Mouse (Mus musculus) CH12.LX (cell line): Measurements from ENCODE around the gene Sema3a. TPM values are rescaled to one million over a fixed set of nuclear protein-coding genes. Genes with fewer than 3 reads are reported as not detected.

Source experiments
- DNase-seq: peaks from one replicate; pipeline ENCODE4 v3.0.0-alpha.2; 2013; ENCODE audit errors: extremely low read depth
- H3K27ac ChIP-seq: 2 replicates; pipeline ENCODE4 v1.5.1; 2012; ENCODE audit warnings: low read depth, mild to moderate bottlenecking, control low read depth, moderate library complexity; ENCODE audit not compliant: insufficient read depth
- H3K27me3 ChIP-seq: replicated peaks from 2 replicates; pipeline ENCODE3; 2012; ENCODE audit warnings: inconsistent platforms
- H3K36me3 ChIP-seq, 2 experiments: replicated peaks in 1 of 2; 2 replicates each; pipeline versions ENCODE3 to v1.6.1; 2012; ENCODE audit warnings: inconsistent platforms in 1 of 2, low read length in 1 of 2, mild to moderate bottlenecking in 1 of 2, mixed read lengths in 1 of 2, moderate library complexity in 1 of 2; ENCODE audit not compliant: control insufficient read depth in 1 of 2, insufficient read depth in 1 of 2
- H3K4me1 ChIP-seq, 2 experiments: 2 replicates each; pipeline ENCODE4 v1.6.1; 2012; ENCODE audit warnings: inconsistent platforms in 1 of 2, moderate library complexity in 1 of 2; ENCODE audit not compliant: insufficient read depth in 2 of 2, control insufficient read depth in 1 of 2
- H3K4me2 ChIP-seq: 2 replicates; pipeline ENCODE4 v1.6.1; 2012; ENCODE audit warnings: low read depth, mild to moderate bottlenecking, control low read depth; ENCODE audit not compliant: poor library complexity, insufficient read depth, severe bottlenecking
- H3K4me3 ChIP-seq, 3 experiments: fragments of 150-350 bp in 1 of 3; sonication (generic) in 1 of 3; replicated peaks in 1 of 3; 2 replicates each; pipeline versions ENCODE3 to v1.5.1; 2011 to 2012; ENCODE audit warnings: low read depth in 2 of 3, low read length in 2 of 3, mild to moderate bottlenecking in 2 of 3, moderate library complexity in 2 of 3, control low read depth in 1 of 3, improper control_type of control experiment in 1 of 3, inconsistent platforms in 1 of 3, mixed read lengths in 1 of 3; ENCODE audit not compliant: poor library complexity in 1 of 3
- H3K79me2 ChIP-seq: replicated peaks from 2 replicates; pipeline ENCODE4 v1.6.1; 2012; ENCODE audit warnings: mild to moderate bottlenecking, moderate library complexity; ENCODE audit not compliant: control insufficient read depth, poor library complexity, insufficient read depth, severe bottlenecking; ENCODE audit errors: extremely low read depth
- H3K9ac ChIP-seq: 2 replicates; pipeline ENCODE4 v1.6.1; 2012; ENCODE audit warnings: low read depth, mild to moderate bottlenecking, control low read depth, moderate library complexity; ENCODE audit not compliant: insufficient read depth
- H3K9me3 ChIP-seq: replicated peaks from 2 replicates; pipeline ENCODE3; 2012; ENCODE audit warnings: low read length, inconsistent platforms, mixed read lengths
- CHD1 ChIP-seq: IDR thresholded peaks from 2 replicates; pipeline ENCODE4 v1.6.1; 2012; ENCODE audit warnings: low read depth, low read length, improper control_type of control experiment, inconsistent platforms
- ETS1 ChIP-seq: conservative IDR thresholded peaks from 2 replicates; pipeline ENCODE4 v1.6.1; 2012; ENCODE audit warnings: low read depth, mild to moderate bottlenecking, inconsistent platforms, low read length, improper control_type of control experiment, moderate library complexity
- GABPA ChIP-seq: IDR thresholded peaks from 2 replicates; pipeline ENCODE4 v1.6.1; 2012; ENCODE audit warnings: low read depth, low read length, improper control_type of control experiment, inconsistent platforms; ENCODE audit not compliant: insufficient replicate concordance
- HCFC1 ChIP-seq: IDR thresholded peaks from 2 replicates; pipeline ENCODE4 v1.6.1; 2012; ENCODE audit warnings: low read depth, mild to moderate bottlenecking, inconsistent platforms, low read length, improper control_type of control experiment
- JUN ChIP-seq: IDR thresholded peaks from 2 replicates; pipeline ENCODE4 v1.6.1; 2011; ENCODE audit warnings: low read depth, mild to moderate bottlenecking, low read length, improper control_type of control experiment, moderate library complexity; ENCODE audit not compliant: insufficient read depth
- MAFK ChIP-seq: IDR thresholded peaks from 2 replicates; pipeline ENCODE4 v1.6.1; 2011; ENCODE audit warnings: low read length, improper control_type of control experiment; ENCODE audit not compliant: insufficient replicate concordance
- MAZ ChIP-seq: IDR thresholded peaks from 2 replicates; pipeline ENCODE4 v1.6.1; 2012; ENCODE audit warnings: low read depth, mild to moderate bottlenecking, inconsistent platforms, low read length, improper control_type of control experiment, moderate library complexity
- MEF2A ChIP-seq: IDR thresholded peaks from 2 replicates; pipeline ENCODE4 v1.6.1; 2014; ENCODE audit warnings: low read depth, mild to moderate bottlenecking, inconsistent platforms, low read length, improper control_type of control experiment, borderline replicate concordance
- MXI1 ChIP-seq: IDR thresholded peaks from 2 replicates; pipeline ENCODE4 v1.6.1; 2011; ENCODE audit warnings: mild to moderate bottlenecking, low read depth, low read length, improper control_type of control experiment
- MYC ChIP-seq: IDR thresholded peaks from 2 replicates; pipeline ENCODE4 v1.6.1; 2011; ENCODE audit warnings: low read depth, mild to moderate bottlenecking, improper control_type of control experiment, low read length
- PAX5 ChIP-seq: IDR thresholded peaks from 2 replicates; pipeline ENCODE4 v1.6.1; 2012; ENCODE audit warnings: low read length, inconsistent platforms, mixed read lengths
- POLR2A ChIP-seq: IDR thresholded peaks from 2 replicates; pipeline ENCODE4 v1.6.1; 2011; ENCODE audit warnings: low read depth, mild to moderate bottlenecking, improper control_type of control experiment, low read length
- SIN3A ChIP-seq: IDR thresholded peaks from 2 replicates; pipeline ENCODE4 v1.6.1; 2012; ENCODE audit warnings: low read length, improper control_type of control experiment, inconsistent platforms
- SMC3 ChIP-seq: IDR thresholded peaks from 2 replicates; pipeline ENCODE4 v1.6.1; 2011; ENCODE audit warnings: low read depth, low read length, improper control_type of control experiment
- USF2 ChIP-seq: conservative IDR thresholded peaks from 2 replicates; pipeline ENCODE4 v1.6.1; 2011; ENCODE audit warnings: low read depth, low read length, improper control_type of control experiment
- ZC3H11A ChIP-seq: IDR thresholded peaks from 2 replicates; pipeline ENCODE4 v1.6.1; 2012; ENCODE audit warnings: low read depth, mild to moderate bottlenecking, inconsistent platforms, low read length, improper control_type of control experiment
- ZMIZ1 ChIP-seq: IDR thresholded peaks from 2 replicates; pipeline ENCODE4 v1.6.1; 2012; ENCODE audit warnings: low read depth, mild to moderate bottlenecking, inconsistent platforms, low read length, improper control_type of control experiment
- dilution Hi-C: fragments of 300-500 bp; cut with MboI; formaldehyde crosslinking; loops from 2 replicates; pipeline ENCODE4 v1.14.3; 2020; ENCODE audit warnings: low sequenced_read_pairs; ENCODE audit not compliant: extremely low pct_unique_long_range_greater_than_20kb, extremely low pct_ligation_motif_present
- in situ Hi-C: fragments of 300-500 bp; cut with MboI; formaldehyde crosslinking; loops from 3 replicates; pipeline ENCODE4 v1.14.3; 2019; ENCODE audit warnings: low sequenced_read_pairs, low pct_ligation_motif_present, low pct_unique_long_range_greater_than_20kb, mixed read lengths
- polyA plus RNA-seq: library from polyadenylated mRNA; unstranded; fragments of >175 nt; gene quantifications from 2 replicates; pipeline ENCODE4 v1.2.1, GENCODE M21; 2012; ENCODE audit warnings: low read depth; ENCODE audit not compliant: insufficient read length
- total RNA-seq, 2 experiments: library from RNA; depleted of rRNA; stranded (reverse); fragments of 300-350 nt in 1 of 2; fragments of >200 nt in 1 of 2; gene quantifications; 2 replicates each; pipeline ENCODE4 v1.2.3; 2012 to 2014

Sema3a gene
- total and polyA plus RNA-seq, 3 experiments, result not detected

GRCm38 (mm10) chr5:13547472-13548209 is 422.4 kb downstream of the Sema3a start:
- no peak overlapping the region for H3K4me3 ChIP-seq
- no peaks in the 10 kb centered on the region for H3K79me2 ChIP-seq
- TF ChIP-seq USF2 (no peak), MAFK (no peak), POLR2A (no peak)
- no peaks in the 10 kb centered on the region for H3K4me1 ChIP-seq
- H3K27ac ChIP-seq, result no peak overlapping the region
- no peaks in the 10 kb centered on the region for H3K27me3 ChIP-seq
- no peak for DNase-seq
- no peaks in the 10 kb centered on the region for H3K36me3 ChIP-seq
- in situ Hi-C loops (no loop called here), dilution Hi-C loops (no loop called here)
- H3K9me3 ChIP-seq, result peaks cover 23% of the 10 kb centered on the region
- H3K9ac ChIP-seq, result no peak overlapping the region
- no peak overlapping the region for H3K4me2 ChIP-seq

- Histone ChIP-seq H3K4me2 (no peak overlapping the region), H3K79me2 (no peaks in the 10 kb centered on the region), H3K9ac (no peak overlapping the region), H3K36me3 (no peaks in the 10 kb centered on the region), H3K9me3 (peaks cover 23% of the 10 kb centered on the region), H3K4me3 (no peak overlapping the region), H3K27me3 (no peaks in the 10 kb centered on the region), H3K4me1 (no peaks in the 10 kb centered on the region), H3K27ac (no peak overlapping the region)
- in situ Hi-C loops, result no loop called here
- no peak for TF ChIP-seq CHD1
- no peak for TF ChIP-seq PAX5
- TF ChIP-seq MYC, result no peak
- no peak for TF ChIP-seq JUN
- TF ChIP-seq ZMIZ1, result no peak
- TF ChIP-seq MEF2A, result no peak
- TF ChIP-seq GABPA, result no peak
- no peak for TF ChIP-seq MAZ
- no peak for TF ChIP-seq HCFC1
- no peak for TF ChIP-seq SMC3
- TF ChIP-seq MXI1, result no peak
- dilution Hi-C loops, result no loop called here
- DNase-seq, result no peak
These were observed 423.0 kb downstream of the Sema3a start for GRCm38 (mm10) chr5:13548210-13548554.

GRCm38 (mm10) chr5:13549080-13549479 is 423.9 kb downstream of the Sema3a start:
- Histone ChIP-seq H3K9ac (no peak overlapping the region), H3K4me1 (no peaks in the 10 kb centered on the region), H3K36me3 (no peaks in the 10 kb centered on the region), H3K27ac (no peak overlapping the region), H3K4me3 (no peak overlapping the region), H3K79me2 (no peaks in the 10 kb centered on the region), H3K27me3 (no peaks in the 10 kb centered on the region), H3K9me3 (peaks cover 25% of the 10 kb centered on the region), H3K4me2 (no peak overlapping the region)
- in situ Hi-C loops (no loop called here), dilution Hi-C loops (no loop called here)
- no peak for DNase-seq
- no peak for TF ChIP-seq GABPA
- TF ChIP-seq SIN3A, result no peak
- TF ChIP-seq ZC3H11A, result no peak
- TF ChIP-seq ETS1, result no peak
- TF ChIP-seq USF2, result no peak
- TF ChIP-seq CHD1, result no peak
